Mouse (Mus musculus) embryonic stem cell, embryonic (primary cell): ENCODE measurements at regions not wholly inside any gene's neighbourhood (a gene's known extent, or its start where the extent isn't known, plus 50 kb on each side); places are given as distances from the start of the nearest gene placed in this dataset.
"Not testable (repeated sequence)": the region's sequence is repeated elsewhere in the genome, so short reads cannot be mapped to it uniquely, and the experiment has no call there.

Experiments used
- CTCF ChIA-PET, 4 experiments: fragments of 300-600 bp in 2 of 4; fragments of 350-600 bp in 2 of 4; sonication (Branson Sonifier 250); formaldehyde crosslinking; loops; one replicate each; lab custom pipeline; 2022; ENCODE audit warnings: inconsistent platforms in 2 of 4; lab: Charles Lee
- POLR2A ChIA-PET, 4 experiments: fragments of 300-600 bp in 2 of 4; fragments of 350-600 bp in 2 of 4; sonication (Branson Sonifier 250); formaldehyde crosslinking; loops; one replicate each; lab custom pipeline; 2022; ENCODE audit warnings: antibody characterized with exemption in 4 of 4, inconsistent platforms in 1 of 4; lab: Charles Lee

- ChIA-PET CTCF (interaction anchor here in 3 of 4 experiments (0.6 to 1.2 kb wide), 5 partner anchors 9 to 899 kb away, joined by 3 to 4 read pairs (median 3); no protein-coding TSS in a partner anchor), POLR2A (interaction anchor here in 2 of 4 experiments (0.6 to 1.4 kb wide), 3 partner anchors 9 to 204 kb away, joined by 3 to 4 read pairs (median 3); no protein-coding TSS in a partner anchor)
These were observed 727.3 kb upstream of the 4930452B06Rik start for GRCm38 (mm10) chr14:9393271-9393771.

GRCm38 (mm10) chr14:9389878-9390536, 724.0 kb upstream of the 4930452B06Rik start:
- POLR2A ChIA-PET, result not testable (repeated sequence)
- CTCF ChIA-PET, result interaction anchor here in 1 of 4 experiments (0.8 kb wide), 1 partner anchor 1603 kb away, joined by 3 read pairs; no protein-coding TSS in a partner anchor

GRCm38 (mm10) chr14:9389180-9389579, 723.1 kb upstream of the 4930452B06Rik start:
- ChIA-PET POLR2A (no interaction called here), CTCF (no interaction called here)
